Mouse (Mus musculus) cerebellum, adult 2 months (tissue): ENCODE results near the gene Atp4a. TPM values are rescaled to one million over a fixed set of nuclear protein-coding genes. Genes with fewer than 3 reads are reported as not detected.

Experiments used
- DNase-seq, 2 experiments: peaks; one replicate each; pipeline ENCODE4 v3.0.0; 2021
- H3K27ac ChIP-seq: fragments of 200-500 bp; 2 replicates; pipeline ENCODE4 v1.5.1; 2012; ENCODE audit warnings: low read length, control low read depth, inconsistent platforms; ENCODE audit not compliant: insufficient read depth
- H3K27me3 ChIP-seq: fragments of 200-500 bp; 2 replicates; pipeline ENCODE4 v1.6.1; 2012; ENCODE audit warnings: inconsistent platforms, mild to moderate bottlenecking, low read length, moderate library complexity; ENCODE audit not compliant: control insufficient read depth, insufficient read depth
- H3K4me1 ChIP-seq: fragments of 200-500 bp; 2 replicates; pipeline ENCODE4 v1.6.1; 2011; ENCODE audit warnings: low read length; ENCODE audit not compliant: control insufficient read depth, insufficient read depth
- H3K4me3 ChIP-seq: fragments of 200-500 bp; replicated peaks from 2 replicates; pipeline ENCODE3; 2011; ENCODE audit warnings: mild to moderate bottlenecking, low read depth, low read length, control low read depth; ENCODE audit not compliant: insufficient read depth
- CTCF ChIP-seq: fragments of 200-500 bp; IDR thresholded peaks from 2 replicates; pipeline ENCODE4 v1.5.1; 2011; ENCODE audit warnings: low read depth, mild to moderate bottlenecking, control low read depth, low read length, moderate library complexity, borderline replicate concordance; ENCODE audit not compliant: insufficient read depth
- POLR2A ChIP-seq: fragments of 200-500 bp; IDR thresholded peaks from 2 replicates; pipeline ENCODE4 v1.6.1; 2011; ENCODE audit warnings: low read length, control low read depth, borderline replicate concordance; ENCODE audit not compliant: insufficient read depth
- WGBS: fragments of 180-500 bp; shearing (Covaris S2); methylation state at CpG from one replicate; pipeline ENCODE4 v1.1.7; 2018; 5-methylcytosine and 5-hydroxymethylcytosine counted together
- polyA plus RNA-seq: library from polyadenylated mRNA; depleted of rRNA; stranded (reverse); fragments of >200 nt; gene quantifications from 2 replicates; pipeline ENCODE4 v1.2.3, GENCODE M21; 2012; rRNA removed

Atp4a gene
- polyA plus RNA-seq, result 0.33 and 0.39 TPM in 2 replicates

DNA sequence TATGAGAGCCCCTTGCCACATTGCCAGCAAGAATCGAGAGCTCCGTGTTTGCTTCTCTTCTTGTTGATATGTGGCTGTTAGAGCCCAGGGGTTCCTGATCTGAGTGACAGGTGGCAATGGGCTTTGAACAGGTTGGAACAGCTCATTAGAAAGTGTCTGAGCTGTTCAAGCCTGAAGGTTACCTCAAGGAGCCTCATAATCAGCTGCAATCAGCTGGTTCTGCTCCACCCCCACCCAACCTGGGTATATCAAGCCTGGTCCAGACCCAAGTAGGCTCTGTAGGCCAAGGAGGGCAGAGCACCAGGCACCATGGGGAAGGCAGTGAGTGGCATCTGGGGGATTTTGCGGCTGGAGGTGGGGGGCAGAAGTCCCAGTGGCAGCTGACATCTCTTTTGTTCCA lies at the start of gene Atp4a:
Atp4a (plus strand) TSS at position 268 of the 400 bp plus-strand sequence.
- Histone ChIP-seq H3K4me3 (no peak within 1 kb of the TSS), H3K27me3 (no peaks in the 10 kb centered on the region), H3K4me1 (no peaks in the 10 kb centered on the region; the same call in 1 of the 2 replicates), H3K27ac (no peak within 1 kb of the TSS)
- DNase-seq, result no peak
- WGBS, result 60% methylated on average over 3 of the region's 3 CpGs
- TF ChIP-seq CTCF, result no peak
- no peak for TF ChIP-seq POLR2A

DNA sequence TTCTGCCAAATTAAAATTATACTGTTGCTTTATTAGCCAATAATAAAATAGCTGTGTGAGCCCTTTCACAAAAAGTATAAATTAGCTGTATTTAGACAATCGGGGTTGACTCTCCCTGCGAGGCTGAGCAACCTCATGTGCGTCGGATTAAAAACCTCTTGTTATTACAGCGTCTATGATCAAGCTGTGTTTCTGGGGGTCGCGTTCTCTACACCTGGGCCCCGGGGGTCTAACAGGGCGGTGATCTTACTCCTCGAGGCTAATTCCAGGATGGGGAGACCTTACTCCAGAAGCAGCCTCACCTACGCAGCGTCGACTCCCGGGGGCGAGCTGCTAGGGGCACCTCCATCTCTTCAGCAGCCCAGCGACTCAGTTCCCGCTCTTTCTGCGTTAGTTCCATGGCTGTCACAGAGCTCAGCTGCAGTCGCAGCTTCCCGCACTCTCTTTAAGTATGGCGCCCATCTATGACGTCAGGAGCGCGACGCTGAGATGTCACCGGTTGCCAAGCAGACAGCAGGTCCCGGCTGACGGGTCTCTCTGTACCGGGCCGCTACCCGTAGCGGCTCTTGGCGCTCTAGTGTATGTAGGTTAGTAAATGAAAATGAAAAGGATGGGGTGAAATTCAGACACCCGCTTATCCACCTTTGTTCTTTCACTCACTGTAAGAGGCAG lies 47.3 kb upstream of the Atp4a start, which contains the start of gene Haus5:
Haus5 (minus strand) TSS at position 466 of the 672 bp plus-strand sequence.
- Histone ChIP-seq H3K27me3 (no peaks in the 10 kb centered on the region), H3K27ac (peak within 1 kb of the TSS; percentile 62; the same call in 1 of the 2 replicates), H3K4me1 (no peaks in the 10 kb centered on the region), H3K4me3 (peak within 1 kb of the TSS; percentile 89)
- TF ChIP-seq POLR2A (peak; percentile 82; the same call in 1 of the 2 replicates), CTCF (no peak)
- WGBS, result 1% methylated on average over 34 of the region's 34 CpGs
- DNase-seq, result peak; percentile 91 to 93

DNA sequence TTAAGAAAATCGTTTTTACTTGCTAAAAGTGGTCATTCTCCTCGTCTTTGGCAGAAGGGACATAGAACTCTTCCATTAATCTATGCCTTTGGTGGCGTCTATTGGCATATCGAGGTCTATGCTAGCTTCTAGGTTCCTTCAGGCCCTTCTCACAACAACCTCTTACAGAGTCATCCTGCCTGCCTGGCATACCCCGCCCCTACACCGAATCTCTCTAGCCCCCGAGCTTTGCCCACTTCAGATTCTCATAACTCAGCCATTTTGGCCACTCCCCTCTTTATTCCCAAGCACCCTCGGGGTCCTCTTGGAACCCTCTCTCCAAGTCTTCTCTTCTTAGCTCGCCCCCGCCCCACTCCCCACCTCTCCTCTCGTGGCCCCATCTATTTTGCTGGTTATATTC lies 46.7 kb upstream of the Atp4a start:
- Histone ChIP-seq H3K27ac (peak overlapping the region; percentile 62; the same call in 1 of the 2 replicates), H3K27me3 (no peaks in the 10 kb centered on the region), H3K4me1 (no peaks in the 10 kb centered on the region), H3K4me3 (peak overlapping the region; percentile 89)
- TF ChIP-seq CTCF (no peak), POLR2A (no peak)
- WGBS, result 2% methylated on average over 11 of the region's 11 CpGs
- peak in 1 of 2 experiments; percentile 31 for DNase-seq

DNA sequence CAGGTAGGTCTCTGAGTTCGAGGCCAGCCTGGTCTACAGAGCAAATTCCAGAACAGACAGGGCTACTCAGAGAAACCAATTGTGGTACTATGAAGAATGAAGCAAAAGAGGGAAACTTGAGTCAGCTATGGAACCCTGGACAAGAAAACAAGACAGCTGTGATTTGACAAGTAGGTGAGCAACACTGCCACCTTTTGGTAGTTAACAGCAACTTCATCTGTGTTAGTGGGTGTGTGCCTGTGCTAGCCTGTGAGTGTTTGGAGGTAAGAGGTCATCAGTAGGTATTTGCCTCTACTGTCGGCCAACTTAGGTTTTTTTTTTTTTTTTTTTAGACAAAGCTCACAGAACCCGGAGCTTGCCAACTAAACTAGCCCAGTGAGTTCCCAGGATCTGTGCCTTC lies 42.8 kb upstream of the Atp4a start:
- no peak for TF ChIP-seq POLR2A
- TF ChIP-seq CTCF, result no peak
- H3K4me3 ChIP-seq, result no peak overlapping the region
- DNase-seq, result no peak
- H3K27me3 ChIP-seq, result no peaks in the 10 kb centered on the region
- 34% methylated on average over 3 of the region's 3 CpGs for WGBS
- H3K27ac ChIP-seq, result no peak overlapping the region
- H3K4me1 ChIP-seq, result no peaks in the 10 kb centered on the region

DNA sequence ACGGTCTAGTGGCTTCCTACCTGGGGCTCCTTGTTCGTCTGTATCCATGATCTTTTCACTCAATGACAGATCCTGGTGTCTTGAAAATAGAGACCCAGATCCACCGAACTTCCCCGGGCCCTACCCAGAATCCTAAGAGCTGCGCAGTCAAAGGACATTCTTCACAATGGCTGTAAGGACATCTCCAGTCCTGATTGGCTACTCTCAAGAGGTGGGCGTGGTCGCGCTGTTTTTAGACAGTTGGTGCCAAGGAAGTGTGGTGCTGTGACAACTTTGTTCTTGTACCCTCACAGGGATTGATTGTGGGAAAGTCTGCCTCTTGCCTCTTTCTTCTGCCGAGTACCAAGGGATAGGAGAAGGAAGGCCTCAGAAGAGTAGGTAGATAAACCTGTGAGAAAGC lies 40.5 kb upstream of the Atp4a start, which contains the start of gene Pmis2:
Pmis2 (minus strand) TSS at position 126 of the 400 bp plus-strand sequence.
- Histone ChIP-seq H3K27ac (no peak within 1 kb of the TSS), H3K4me1 (no peaks in the 10 kb centered on the region), H3K27me3 (no peaks in the 10 kb centered on the region), H3K4me3 (no peak within 1 kb of the TSS)
- 72% methylated on average over 9 of the region's 9 CpGs for WGBS
- no peak for DNase-seq
- TF ChIP-seq POLR2A (no peak), CTCF (no peak)

DNA sequence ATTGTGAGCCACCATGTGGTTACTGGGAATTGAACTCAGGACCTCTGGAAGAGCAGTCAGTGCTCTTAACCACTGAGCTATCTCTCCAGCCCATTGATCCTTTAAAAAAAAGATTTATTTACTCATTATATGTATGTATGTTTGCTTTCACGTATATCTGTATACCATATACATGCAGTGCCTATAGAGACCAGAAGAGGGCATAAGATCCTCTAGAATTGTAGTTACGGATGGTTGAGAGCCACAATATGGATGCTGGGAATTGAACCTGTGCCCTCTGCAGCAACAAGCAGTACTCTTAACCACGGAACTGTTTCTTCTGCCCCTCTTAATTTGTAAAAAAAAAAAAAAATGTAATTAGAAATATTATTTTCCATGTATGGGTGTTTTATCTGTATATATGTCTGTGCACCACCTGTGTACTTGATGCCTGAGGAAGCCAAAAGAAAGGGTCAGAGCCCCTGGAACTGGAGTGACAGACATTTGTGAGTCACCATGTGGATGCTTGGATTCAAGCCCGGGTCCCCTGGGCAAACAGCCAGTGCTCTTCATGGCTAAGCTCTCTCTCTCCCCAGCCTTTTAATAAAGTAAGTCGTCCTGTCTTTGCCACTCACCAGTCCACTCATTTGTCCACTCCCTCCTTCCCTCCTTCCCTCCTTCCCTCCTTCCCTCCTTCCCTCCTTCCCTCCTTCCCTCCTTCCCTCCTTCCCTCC lies 33.6 kb upstream of the Atp4a start:
- no peak overlapping the region for H3K4me3 ChIP-seq
- DNase-seq, result peak; percentile 47 to 50
- H3K27me3 ChIP-seq, result no peaks in the 10 kb centered on the region
- 33% methylated on average over 5 of the region's 5 CpGs for WGBS
- no peak for TF ChIP-seq CTCF
- TF ChIP-seq POLR2A, result no peak
- H3K27ac ChIP-seq, result no peak overlapping the region
- H3K4me1 ChIP-seq, result no peaks in the 10 kb centered on the region

DNA sequence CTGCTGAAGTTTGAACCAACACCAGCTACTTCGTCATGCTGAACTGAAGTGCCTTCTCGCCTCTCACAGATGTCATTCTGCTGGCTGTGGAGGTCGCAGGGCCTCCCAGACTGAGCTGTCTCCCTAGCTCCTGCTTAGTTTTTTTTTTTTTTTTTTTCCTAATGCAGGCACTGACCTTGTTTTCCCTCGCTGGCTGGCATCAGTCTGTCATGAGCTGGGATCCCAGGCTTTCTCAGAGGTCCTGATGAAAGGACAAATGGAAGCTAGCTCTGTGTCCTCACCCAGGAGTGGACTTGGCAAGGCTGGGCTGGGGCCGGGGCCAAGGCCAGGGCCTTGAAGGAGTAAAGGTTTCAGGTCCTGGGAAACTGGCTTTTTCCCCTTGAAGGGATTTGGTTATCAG lies 30.1 kb upstream of the Atp4a start:
- WGBS, result 38% methylated on average over 5 of the region's 5 CpGs
- H3K4me3 ChIP-seq, result no peak overlapping the region

DNA sequence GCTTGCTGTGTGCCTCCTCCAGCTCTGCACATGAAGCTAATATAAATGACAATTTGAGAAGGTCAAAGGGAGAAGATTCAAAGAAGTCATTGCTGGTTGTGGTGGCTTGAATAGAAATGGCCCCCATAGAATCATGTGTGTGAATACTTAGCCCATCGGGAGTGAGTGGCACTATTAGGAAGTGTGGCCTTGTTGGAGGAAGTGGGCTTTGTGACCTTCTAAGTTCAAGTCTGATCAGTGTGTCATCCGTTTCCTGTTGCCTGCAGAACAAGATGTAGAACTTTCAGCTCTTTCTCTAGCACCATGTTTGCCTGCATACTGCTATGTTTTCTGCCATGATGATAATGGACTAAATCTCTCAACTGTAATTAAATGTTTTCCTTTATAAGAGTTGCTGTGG lies 28.6 kb upstream of the Atp4a start:
- no peak for TF ChIP-seq CTCF
- no peak for TF ChIP-seq POLR2A
- H3K4me3 ChIP-seq, result no peak overlapping the region
- 87% methylated on average over 2 of the region's 2 CpGs for WGBS
- H3K4me1 ChIP-seq, result no peaks in the 10 kb centered on the region
- no peak overlapping the region for H3K27ac ChIP-seq
- H3K27me3 ChIP-seq, result no peaks in the 10 kb centered on the region
- no peak for DNase-seq

More for the DNA sequence above, 30.1 kb upstream of the Atp4a start:
- H3K4me1 ChIP-seq, result no peaks in the 10 kb centered on the region
- no peak for DNase-seq
- no peaks in the 10 kb centered on the region for H3K27me3 ChIP-seq
- TF ChIP-seq POLR2A, result no peak
- TF ChIP-seq CTCF, result no peak
- H3K27ac ChIP-seq, result no peak overlapping the region
